Mouse (Mus musculus) intestine, postnatal 0 days (tissue): ENCODE data around the gene Rab20. TPM values are rescaled to one million over a fixed set of nuclear protein-coding genes. Genes with fewer than 3 reads are reported as not detected.

ENCODE experiments used
- ATAC-seq: fragments of 200-750 bp; cut with Nextera tagmentation; 2 replicates; pipeline ENCODE4 v1.8.0; 2017; ENCODE audit warnings: mild to moderate bottlenecking, moderate TSS enrichment, moderate library complexity
- H3K27ac ChIP-seq: fragments of 300-500 bp; sonication (generic); 2 replicates; pipeline ENCODE4 v1.5.1; 2014; ENCODE audit warnings: mild to moderate bottlenecking, low read depth, low read length, moderate library complexity
- H3K27me3 ChIP-seq: fragments of 300-500 bp; sonication (generic); replicated peaks from 2 replicates; pipeline ENCODE4 v1.6.1; 2014; ENCODE audit warnings: low read length, mixed read lengths; ENCODE audit not compliant: control insufficient read depth, insufficient read depth
- H3K36me3 ChIP-seq: fragments of 300-500 bp; sonication (generic); 2 replicates; pipeline ENCODE4 v1.6.1; 2014; ENCODE audit warnings: mild to moderate bottlenecking, moderate library complexity; ENCODE audit not compliant: control insufficient read depth, insufficient read depth
- H3K4me1 ChIP-seq: fragments of 300-500 bp; sonication (generic); replicated peaks from 2 replicates; pipeline ENCODE4 v1.6.1; 2014; ENCODE audit warnings: antibody characterized with exemption, low read length, mixed read lengths; ENCODE audit not compliant: control insufficient read depth, insufficient read depth
- H3K4me2 ChIP-seq: fragments of 300-500 bp; sonication (generic); replicated peaks from 2 replicates; pipeline ENCODE4 v1.6.1; 2014; ENCODE audit warnings: low read depth, mild to moderate bottlenecking, moderate library complexity
- H3K4me3 ChIP-seq: fragments of 300-500 bp; sonication (generic); 2 replicates; pipeline ENCODE4 v1.5.1; 2014; ENCODE audit warnings: low read depth, low read length
- H3K9ac ChIP-seq: fragments of 300-500 bp; sonication (generic); 2 replicates; pipeline ENCODE4 v1.6.1; 2014; ENCODE audit warnings: mild to moderate bottlenecking, low read depth, low read length
- H3K9me3 ChIP-seq: fragments of 300-500 bp; sonication (generic); 2 replicates; pipeline ENCODE4 v1.6.1; 2016; ENCODE audit warnings: mixed run types; ENCODE audit not compliant: control insufficient read depth
- CTCF ChIP-seq: sonication (generic); IDR thresholded peaks from 2 replicates; pipeline ENCODE4 v1.5.1; 2016; ENCODE audit warnings: low read depth, mild to moderate bottlenecking, control low read depth, antibody characterized with exemption, moderate library complexity
- WGBS: fragments of 180-500 bp; shearing (Covaris S2); extraction: QIAGEN DNeasy Blood & Tissue Kit; methylation state at CpG from one replicate; pipeline ENCODE4 v1.1.7; 2014; 5-methylcytosine and 5-hydroxymethylcytosine counted together
- polyA plus RNA-seq: library from polyadenylated mRNA; unstranded; fragments of >200 nt; fragmentation: Nextera tagmentation; extraction: Ambion mirVana; gene quantifications from 2 replicates; pipeline ENCODE4 v1.2.1, GENCODE M21; 2015

The Rab20 gene
- polyA plus RNA-seq, 1 experiment from 2014 or later, result 43.5 TPM

DNA sequence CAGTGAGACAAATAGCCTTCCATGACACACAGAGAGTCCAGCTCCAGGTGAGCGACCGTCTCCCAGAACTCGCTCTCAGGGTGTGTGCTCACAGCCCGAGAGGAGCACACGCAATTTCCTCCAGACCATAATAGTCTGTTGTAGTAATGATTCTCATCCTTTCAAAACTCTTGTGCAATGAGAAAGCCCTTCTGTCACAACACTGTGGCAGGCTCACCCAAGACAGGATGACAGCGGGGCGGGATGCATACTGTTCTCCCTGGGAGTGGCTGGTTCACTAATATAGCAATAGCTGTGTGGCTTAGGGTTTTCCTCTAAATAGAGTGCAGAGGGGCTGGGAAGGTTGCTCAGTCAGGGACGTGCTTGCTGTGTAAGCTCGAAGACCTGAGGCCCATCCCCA lies 74.7 kb downstream of the Rab20 start:
- TF ChIP-seq CTCF, result no peak
- peaks cover 9% of the 10 kb centered on the region; the same call in 1 of the 2 replicates for H3K36me3 ChIP-seq
- 94% methylated on average over 9 of the region's 9 CpGs for WGBS
- H3K4me2 ChIP-seq, result no peak overlapping the region
- H3K9ac ChIP-seq, result no peak overlapping the region
- no peak overlapping the region for H3K4me3 ChIP-seq
- H3K4me1 ChIP-seq, result no peaks in the 10 kb centered on the region
- H3K27ac ChIP-seq, result no peak overlapping the region
- ATAC-seq, result no peak
- H3K27me3 ChIP-seq, result no peaks in the 10 kb centered on the region
- H3K9me3 ChIP-seq, result no peaks in the 10 kb centered on the region

Other genes with a start within 250 kb of the Rab20 start
- gene Col4a2, start 165.9 kb downstream of the Rab20 start, polyA plus RNA-seq, result 44.5 and 44.8 TPM in 2 replicates
- 84.5 and 85.5 TPM in 2 replicates for gene Col4a1, start 165.9 kb downstream of the Rab20 start, polyA plus RNA-seq
- gene Naxd, start 18.8 kb upstream of the Rab20 start, polyA plus RNA-seq, result 82.8 and 83.5 TPM in 2 replicates
- 10.0 and 12.6 TPM in 2 replicates for gene Cars2, start 72.1 kb upstream of the Rab20 start, polyA plus RNA-seq
- gene Ing1, start 76.9 kb upstream of the Rab20 start, polyA plus RNA-seq, result 19.5 and 20.2 TPM in 2 replicates
- 24.2 and 25.5 TPM in 2 replicates for gene Ankrd10, start 157.0 kb upstream of the Rab20 start, polyA plus RNA-seq
- gene 1700016D06Rik, start 222.4 kb upstream of the Rab20 start, polyA plus RNA-seq, result not detected in 2 replicates
- 14.5 and 14.9 TPM in 2 replicates for gene Arhgef7, start 249.0 kb upstream of the Rab20 start, polyA plus RNA-seq